Mouse (Mus musculus) myocyte (in vitro differentiated cells): ENCODE measurements around the gene Aifm1.

Experiments used
- MAX ChIP-seq: IDR thresholded peaks from one replicate; pipeline ENCODE4 v1.6.1; 2011; ENCODE audit warnings: low read depth, mild to moderate bottlenecking, control low read depth
- MYOG ChIP-seq, 3 experiments: IDR thresholded peaks; one replicate each; pipeline ENCODE4 v1.6.1; 2011; ENCODE audit warnings: control low read depth in 2 of 3, low read depth in 2 of 3, mild to moderate bottlenecking in 2 of 3; ENCODE audit not compliant: insufficient read length in 2 of 3, control insufficient read depth in 1 of 3, insufficient read depth in 1 of 3
- POLR2A ChIP-seq: IDR thresholded peaks from one replicate; pipeline ENCODE4 v1.6.1; 2011; ENCODE audit warnings: low read depth, mild to moderate bottlenecking, control low read depth, moderate library complexity; ENCODE audit not compliant: insufficient read length
- POLR2AphosphoS2 ChIP-seq: IDR thresholded peaks from one replicate; pipeline ENCODE4 v1.6.1; 2011; ENCODE audit warnings: low read depth, control low read depth; ENCODE audit not compliant: insufficient read length
- REST ChIP-seq: IDR thresholded peaks from one replicate; pipeline ENCODE4 v1.6.1; 2011; ENCODE audit warnings: mild to moderate bottlenecking, control low read depth, moderate library complexity; ENCODE audit not compliant: insufficient read depth, insufficient read length
- TCF12 ChIP-seq: IDR thresholded peaks from one replicate; pipeline ENCODE4 v1.6.1; 2011; ENCODE audit warnings: mild to moderate bottlenecking, control low read depth; ENCODE audit not compliant: poor library complexity, insufficient read depth, severe bottlenecking
- TCF3 ChIP-seq: IDR thresholded peaks from one replicate; pipeline ENCODE4 v1.6.1; 2011; ENCODE audit warnings: low read depth, control low read depth; ENCODE audit not compliant: insufficient read length
- USF1 ChIP-seq: IDR thresholded peaks from one replicate; pipeline ENCODE4 v1.6.1; 2011; ENCODE audit warnings: low read depth, mild to moderate bottlenecking, control low read depth, moderate library complexity

DNA sequence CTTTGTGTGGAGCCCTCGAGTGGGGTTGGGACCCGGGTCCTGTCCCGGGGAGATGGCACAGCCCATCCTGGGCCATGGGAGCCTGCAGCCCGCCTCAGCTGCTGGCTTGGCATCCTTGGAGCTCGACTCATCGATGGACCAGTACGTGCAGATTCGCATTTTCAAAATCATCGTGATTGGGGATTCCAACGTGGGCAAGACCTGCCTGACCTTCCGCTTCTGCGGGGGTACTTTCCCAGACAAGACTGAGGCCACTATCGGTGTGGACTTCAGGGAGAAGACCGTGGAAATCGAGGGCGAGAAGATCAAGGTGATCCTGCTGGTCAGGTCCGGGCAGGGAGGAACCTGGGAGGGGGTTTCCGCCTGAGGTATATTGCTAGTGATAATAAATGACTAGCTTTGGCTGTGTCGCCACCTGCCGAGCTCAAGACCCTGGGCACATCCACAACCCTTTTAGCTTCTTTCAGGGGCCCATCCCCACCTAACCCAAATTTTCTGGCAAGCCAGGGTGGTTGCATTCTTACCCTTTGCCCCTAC, 6.3 kb upstream of the Aifm1 start:
- TF ChIP-seq POLR2A (no peak), MAX (no peak), POLR2AphosphoS2 (no peak), MYOG (IDR thresholded peaks at IDR 0.05; ENCODE audit: control insufficient read depth in 1 of 3, insufficient read depth in 1 of 3, insufficient read length in 2 of 3, low read depth in 2 of 3) (no peak), TCF12 (no peak), REST (no peak), USF1 (no peak), TCF3 (no peak)
